Mouse (Mus musculus): ENCODE measurements at regions not wholly inside any gene's neighbourhood (a gene's known extent, or its start where the extent isn't known, plus 50 kb on each side); places are given as distances from the start of the nearest gene placed in this dataset.
A peak's percentile ranks its signal among the peaks of the same experiment; 100 is the strongest.
"Not testable (repeated sequence)": the region's sequence is repeated elsewhere in the genome, so short reads cannot be mapped to it uniquely, and the experiment has no call there.

DNA sequence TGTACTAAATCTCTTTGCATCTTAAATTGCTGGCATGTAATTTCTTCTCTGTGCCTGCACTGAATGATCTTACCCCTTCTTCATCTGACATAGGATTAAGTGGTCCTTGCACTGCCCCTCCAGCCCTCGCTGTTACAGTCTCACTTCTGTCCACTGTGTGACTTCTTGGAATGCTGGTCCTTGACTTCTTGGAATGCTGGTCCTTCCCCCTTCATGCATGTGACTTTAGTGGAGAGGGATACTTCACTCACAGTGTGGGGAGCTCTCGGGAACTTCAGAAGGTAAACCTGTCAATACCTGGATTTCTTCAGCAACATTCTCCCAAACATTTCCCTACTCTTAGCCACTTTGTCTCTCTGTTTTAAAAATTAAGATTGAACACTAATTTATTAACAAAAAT, 91.0 kb upstream of the Cdk6 start:
- DNase-seq, result no peak

DNA sequence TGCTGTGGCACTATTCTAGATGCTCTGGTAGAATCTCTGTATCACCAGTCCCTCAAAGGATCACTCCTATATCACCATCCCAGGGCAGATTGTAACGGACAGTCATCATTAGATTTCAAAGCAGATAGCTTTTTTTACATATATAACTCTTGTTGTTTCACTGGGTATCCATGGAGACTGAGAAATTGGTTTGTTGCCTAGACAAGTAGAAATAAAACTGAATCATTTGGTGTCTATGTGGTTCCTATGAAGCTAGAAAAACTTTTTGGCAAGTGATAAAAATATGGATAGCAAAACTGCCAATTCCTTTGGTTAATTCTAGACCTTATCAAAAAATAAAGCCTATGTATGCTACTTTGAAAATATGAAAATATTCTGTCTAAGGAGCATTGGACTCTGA, 81.0 kb upstream of the Cdk6 start:
- no peak for DNase-seq

GRCm38 (mm10) chr5:3264988-3265738, 76.1 kb upstream of the Cdk6 start:
- DNase-seq, result not testable (repeated sequence)

- DNase-seq, result no peak
Measured at GRCm38 (mm10) chr5:3267021-3267420, 74.3 kb upstream of the Cdk6 start.

GRCm38 (mm10) chr5:3269760-3270159, 71.5 kb upstream of the Cdk6 start:
- peak in 1 of 2 experiments; percentile 1 for DNase-seq

DNA sequence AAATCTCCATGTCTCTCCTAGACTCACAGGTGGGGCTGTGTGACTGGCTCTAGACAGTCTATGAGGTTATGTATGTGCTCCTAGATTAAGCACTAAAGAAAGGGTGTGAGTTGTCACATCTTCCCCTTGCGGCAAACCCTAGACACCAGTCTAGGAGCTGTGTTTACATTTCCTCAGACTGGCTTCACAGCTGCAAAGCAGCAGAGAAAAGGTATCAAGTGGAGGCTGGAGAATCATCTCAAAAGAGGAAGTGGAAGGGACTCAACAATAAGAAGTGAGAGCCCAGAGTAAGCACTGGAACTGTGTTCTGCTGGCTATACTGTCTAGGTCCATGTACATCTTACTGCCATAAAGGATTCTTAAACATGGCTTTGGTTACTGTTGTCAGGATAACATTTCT, 68.1 kb upstream of the Cdk6 start:
- not testable (repeated sequence) for DNase-seq

- DNase-seq, result not testable (repeated sequence)
Measured at GRCm38 (mm10) chr5:3277241-3277640, 64.0 kb upstream of the Cdk6 start.

GRCm38 (mm10) chr5:3278956-3279355, 62.3 kb upstream of the Cdk6 start:
- DNase-seq, result not testable (repeated sequence)

DNA sequence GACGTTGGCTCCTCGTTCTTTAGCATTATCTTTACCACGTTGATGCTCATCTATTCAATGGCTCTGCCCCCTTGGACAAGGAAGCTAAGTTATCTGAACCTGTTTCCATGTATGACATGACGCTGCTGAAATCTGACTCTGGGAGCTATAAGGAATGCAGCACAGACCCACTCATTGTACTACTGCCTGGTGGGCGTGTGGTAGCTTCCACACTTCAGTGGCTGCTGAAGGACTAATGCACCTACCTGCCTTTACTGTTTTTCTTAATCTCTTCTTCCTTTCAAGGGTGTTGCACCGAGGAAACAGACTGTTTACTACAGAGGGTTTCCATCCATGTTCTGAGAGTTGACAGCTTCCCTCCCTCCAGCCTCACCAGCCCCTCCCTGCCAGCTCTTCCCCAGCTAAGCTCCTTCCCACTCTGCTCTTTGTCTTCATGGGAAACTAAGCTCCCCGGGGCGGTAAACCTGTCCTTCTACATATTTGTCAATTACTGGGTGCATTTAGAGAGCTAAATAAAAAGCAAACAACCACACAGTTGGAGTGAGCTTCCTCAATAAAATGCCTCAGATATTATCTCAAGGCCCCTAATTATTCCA, 59.3 kb upstream of the Cdk6 start:
- not testable (repeated sequence) for DNase-seq

DNA sequence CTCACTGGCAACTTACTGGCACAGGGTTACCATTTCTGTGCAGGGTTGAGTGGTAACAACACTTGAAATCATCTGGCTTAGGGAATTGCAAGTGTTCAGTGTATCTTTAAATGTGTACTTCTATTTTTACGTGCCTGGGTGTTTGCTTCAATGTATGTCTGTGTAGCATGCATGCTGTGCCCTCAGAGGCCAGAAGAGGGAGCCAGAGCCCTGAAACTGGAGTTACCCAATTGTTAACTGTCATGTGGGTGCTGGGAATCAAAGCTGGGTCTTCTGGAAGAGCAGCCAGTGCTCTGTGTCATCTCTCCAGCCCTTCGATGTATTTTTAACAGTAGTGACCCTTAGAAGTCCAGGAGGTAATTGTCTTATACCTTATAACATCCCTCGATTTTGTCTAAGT, 58.2 kb upstream of the Cdk6 start:
- DNase-seq, result no peak

DNA sequence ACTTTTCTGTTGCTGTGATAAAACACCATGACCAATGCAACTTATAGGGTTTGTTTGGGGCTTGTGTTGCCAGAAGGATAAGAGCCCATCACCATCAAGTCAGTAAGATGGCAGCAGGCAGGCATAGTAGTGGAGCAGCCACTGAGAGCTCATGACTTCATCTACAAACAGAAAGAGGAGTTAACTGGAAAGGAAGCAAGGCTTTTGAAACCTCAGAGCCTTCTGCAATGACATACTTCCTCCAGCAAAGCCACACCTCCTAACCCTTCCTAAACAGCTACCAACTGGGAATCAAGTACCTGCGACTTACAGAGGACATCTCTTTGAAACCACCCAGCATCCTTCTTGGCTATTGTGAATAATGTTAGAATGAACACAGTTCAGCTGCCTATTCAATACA, 57.0 kb upstream of the Cdk6 start:
- not testable (repeated sequence) for DNase-seq

DNA sequence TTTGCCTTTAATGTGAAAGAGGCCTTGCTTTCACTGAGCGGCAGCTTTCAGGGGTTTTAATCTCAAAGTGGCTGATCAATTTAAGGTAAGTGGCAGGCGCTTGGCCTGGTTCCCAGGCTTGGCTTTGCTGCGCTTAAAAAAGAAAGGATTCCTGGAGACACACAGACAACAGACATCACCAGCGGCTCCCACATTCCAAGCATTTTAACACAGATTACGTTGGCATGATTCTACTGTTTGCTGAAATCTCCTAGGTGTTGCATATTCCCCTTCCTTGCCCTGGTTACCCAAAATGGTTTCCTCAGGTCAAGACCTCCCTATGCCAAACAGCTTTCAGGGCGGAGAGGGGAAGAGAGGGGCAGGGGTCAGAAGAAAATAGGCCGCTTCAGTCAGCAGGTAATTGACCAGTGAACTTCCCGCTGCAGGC, 51.3 kb upstream of the Cdk6 start:
- DNase-seq, result peak; percentile 7 to 19

All from kidney, postnatal 4 days (tissue).